Mouse (Mus musculus) erythroblast, embryonic 14.5 days (primary cell): Measurements from ENCODE around the gene Cnn1. TPM values are rescaled to one million over a fixed set of nuclear protein-coding genes. Genes with fewer than 3 reads are reported as not detected.

ENCODE experiments used
- H3K27me3 ChIP-seq: 2 replicates; pipeline ENCODE4 v1.6.1; 2012; ENCODE audit warnings: inconsistent platforms; ENCODE audit not compliant: control insufficient read depth
- H3K36me3 ChIP-seq: 2 replicates; pipeline ENCODE4 v1.6.1; 2012; ENCODE audit warnings: mild to moderate bottlenecking, inconsistent platforms; ENCODE audit not compliant: control insufficient read depth
- H3K4me1 ChIP-seq: 2 replicates; pipeline ENCODE4 v1.6.1; 2012; ENCODE audit warnings: inconsistent platforms; ENCODE audit not compliant: control insufficient read depth
- H3K4me3 ChIP-seq: replicated peaks from 2 replicates; pipeline ENCODE3; 2012; ENCODE audit warnings: moderate library complexity, mild to moderate bottlenecking, inconsistent platforms
- H3K9me3 ChIP-seq: 2 replicates; pipeline ENCODE4 v1.6.1; 2012; ENCODE audit warnings: low read length, inconsistent platforms, mixed read lengths; ENCODE audit not compliant: control insufficient read depth
- GATA1 ChIP-seq: IDR thresholded peaks from 2 replicates; pipeline ENCODE4 v1.6.1; 2012; ENCODE audit warnings: low read length, inconsistent platforms, mixed read lengths
- TAL1 ChIP-seq: IDR thresholded peaks from 3 replicates; pipeline ENCODE4 v1.6.1; 2012; ENCODE audit warnings: low read length, inconsistent platforms, mixed read lengths
- polyA plus RNA-seq: library from polyadenylated mRNA; stranded (reverse); fragments of >175 nt; gene quantifications from 2 replicates; pipeline ENCODE4 v1.2.3, GENCODE M21; 2012

Cnn1 gene
- polyA plus RNA-seq, 1 experiment: not detected

DNA sequence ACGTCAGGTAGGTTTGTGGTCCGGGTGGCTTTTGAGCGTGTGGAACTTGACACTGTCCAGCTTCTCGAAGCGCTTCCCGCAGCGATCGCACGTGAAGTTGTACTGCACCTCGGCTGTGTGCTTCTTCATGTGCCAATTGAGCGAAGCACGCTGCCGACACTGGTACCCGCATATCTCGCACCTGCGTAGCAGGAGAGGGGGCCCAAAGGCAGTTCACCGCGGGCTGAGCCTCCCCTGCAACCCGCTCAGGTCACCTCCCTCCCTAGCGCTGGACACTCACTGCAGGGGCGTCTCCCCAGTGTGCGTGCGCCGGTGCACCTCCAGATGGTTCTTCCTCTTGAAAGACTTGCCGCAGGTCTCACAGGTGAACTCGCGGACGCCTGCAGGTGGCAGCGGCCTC lies 43.3 kb upstream of the Cnn1 start:
- Histone ChIP-seq H3K4me3 (no peak overlapping the region), H3K27me3 (peaks cover 52% of the 10 kb centered on the region), H3K36me3 (peaks cover 38% of the 10 kb centered on the region), H3K9me3 (peaks cover 17% of the 10 kb centered on the region), H3K4me1 (peaks cover 25% of the 10 kb centered on the region)
- TF ChIP-seq GATA1: no peak
- no peak for TF ChIP-seq TAL1

DNA sequence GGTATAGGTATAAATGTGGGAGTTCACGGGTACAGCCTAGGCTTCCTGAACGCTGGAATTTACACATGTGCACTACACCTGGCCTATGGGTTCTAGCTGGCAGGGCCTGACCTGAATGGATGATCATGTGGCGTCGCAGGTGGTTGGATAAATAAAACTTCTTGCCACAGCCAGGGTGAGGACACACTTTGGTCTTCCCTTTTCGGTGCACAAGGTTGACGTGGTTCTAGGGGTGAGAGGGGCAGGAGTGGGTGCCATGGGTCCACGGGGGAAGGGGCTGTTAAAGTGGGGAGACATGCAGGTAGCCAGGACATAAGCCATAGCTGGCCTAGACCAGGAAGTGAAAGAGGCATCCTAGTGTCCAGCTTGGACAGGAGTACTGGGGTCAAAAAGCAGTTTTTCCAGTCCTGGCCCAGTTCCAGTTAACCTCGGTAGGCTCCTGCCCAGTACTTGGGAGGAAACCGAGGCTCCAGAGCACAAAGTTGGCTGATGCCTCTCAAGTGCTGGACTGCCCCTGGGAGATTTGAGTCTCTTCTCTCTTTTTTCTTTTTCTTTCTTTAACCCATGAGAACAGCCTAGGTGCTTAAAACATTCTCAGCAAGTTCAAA lies 42.6 kb upstream of the Cnn1 start:
- TF ChIP-seq GATA1: no peak
- no peak for TF ChIP-seq TAL1
- H3K27me3 ChIP-seq: peaks cover 45% of the 10 kb centered on the region
- peaks cover 44% of the 10 kb centered on the region for H3K36me3 ChIP-seq

DNA sequence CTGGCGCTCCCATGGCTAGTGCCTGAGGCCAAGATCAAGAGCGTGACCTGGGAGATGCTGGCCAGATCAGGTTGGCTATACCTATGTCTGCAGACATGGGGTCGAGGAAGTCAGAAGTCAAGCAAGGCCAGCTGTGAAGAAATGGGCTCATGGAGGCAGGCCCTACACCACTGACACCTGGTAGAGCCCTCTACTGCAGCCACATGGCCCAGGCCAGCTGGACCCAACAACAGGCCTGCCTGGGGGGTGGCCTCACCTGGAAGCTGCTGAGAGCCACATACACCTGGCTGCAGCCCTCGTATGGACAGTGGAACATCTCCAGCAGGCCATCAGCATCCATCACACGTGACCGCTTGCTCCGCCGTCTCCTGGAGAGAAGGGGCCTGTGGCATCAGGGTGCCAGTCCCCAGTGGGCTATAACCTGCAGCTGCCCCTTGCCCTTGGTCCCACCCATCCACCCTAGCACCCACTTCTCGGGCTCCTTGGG lies 41.9 kb upstream of the Cnn1 start:
- H3K9me3 ChIP-seq: peaks cover 5% of the 10 kb centered on the region; the same call in 1 of the 2 replicates
- H3K36me3 ChIP-seq: peaks cover 49% of the 10 kb centered on the region
- TF ChIP-seq GATA1 (no peak), TAL1 (no peak)
- peaks cover 12% of the 10 kb centered on the region for H3K4me1 ChIP-seq
- no peak overlapping the region for H3K4me3 ChIP-seq
- H3K27me3 ChIP-seq: peaks cover 39% of the 10 kb centered on the region

More for the DNA sequence above, 42.6 kb upstream of the Cnn1 start:
- Histone ChIP-seq H3K4me1 (peaks cover 18% of the 10 kb centered on the region), H3K4me3 (no peak overlapping the region), H3K9me3 (peaks cover 10% of the 10 kb centered on the region; the same call in 1 of the 2 replicates)

DNA sequence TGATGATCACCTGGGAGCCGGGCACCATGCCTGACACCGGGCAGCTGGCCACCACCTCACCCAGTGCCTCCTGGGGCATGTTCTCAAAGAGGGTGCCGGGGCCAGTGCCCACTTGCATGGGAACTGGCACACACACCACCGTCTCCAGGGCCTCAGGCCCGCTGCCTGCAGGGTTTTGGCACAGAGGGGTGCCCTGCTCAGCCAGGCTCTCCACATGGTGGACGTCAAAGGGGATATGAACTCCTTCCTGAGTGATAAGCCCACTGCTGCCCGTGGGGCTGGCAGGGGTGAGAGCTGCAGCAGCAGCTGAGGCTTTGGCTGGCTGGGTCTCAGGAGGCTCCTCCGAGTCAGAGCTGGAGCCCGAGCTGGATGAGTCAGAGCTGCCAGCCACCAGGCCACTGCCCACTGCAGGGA lies 41.0 kb upstream of the Cnn1 start:
- peaks cover 29% of the 10 kb centered on the region for H3K27me3 ChIP-seq

DNA sequence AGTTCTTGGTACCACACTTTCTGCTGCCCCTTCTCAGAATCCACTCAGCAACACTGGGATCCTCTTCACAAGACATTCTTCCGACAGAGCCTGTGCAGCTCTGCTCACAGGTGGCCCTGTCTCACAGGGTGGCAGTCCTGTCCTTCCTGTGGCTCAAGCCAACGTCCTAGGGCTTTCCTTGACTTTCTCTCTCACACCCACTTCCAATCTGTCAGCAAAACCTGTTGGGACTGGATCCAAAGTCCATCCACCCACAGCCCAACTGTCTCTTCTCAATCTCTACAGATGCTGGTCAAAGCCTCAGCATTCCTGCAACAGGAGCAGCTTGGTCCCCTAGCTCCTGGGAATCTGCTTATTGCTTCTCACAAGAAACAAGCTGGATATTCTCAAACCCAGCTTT lies 37.7 kb upstream of the Cnn1 start:
- Histone ChIP-seq H3K4me3 (no peak overlapping the region), H3K4me1 (peaks cover 5% of the 10 kb centered on the region; the same call in 1 of the 2 replicates), H3K27me3 (no peaks in the 10 kb centered on the region), H3K36me3 (peaks cover 87% of the 10 kb centered on the region), H3K9me3 (no peaks in the 10 kb centered on the region)
- TF ChIP-seq TAL1: no peak
- TF ChIP-seq GATA1: no peak

More for the DNA sequence above, 41.0 kb upstream of the Cnn1 start:
- no peak for TF ChIP-seq GATA1
- no peak for TF ChIP-seq TAL1
- Histone ChIP-seq H3K36me3 (peaks cover 58% of the 10 kb centered on the region), H3K9me3 (peaks cover 2% of the 10 kb centered on the region; the same call in 1 of the 2 replicates), H3K4me1 (peaks cover 12% of the 10 kb centered on the region), H3K4me3 (no peak overlapping the region)

DNA sequence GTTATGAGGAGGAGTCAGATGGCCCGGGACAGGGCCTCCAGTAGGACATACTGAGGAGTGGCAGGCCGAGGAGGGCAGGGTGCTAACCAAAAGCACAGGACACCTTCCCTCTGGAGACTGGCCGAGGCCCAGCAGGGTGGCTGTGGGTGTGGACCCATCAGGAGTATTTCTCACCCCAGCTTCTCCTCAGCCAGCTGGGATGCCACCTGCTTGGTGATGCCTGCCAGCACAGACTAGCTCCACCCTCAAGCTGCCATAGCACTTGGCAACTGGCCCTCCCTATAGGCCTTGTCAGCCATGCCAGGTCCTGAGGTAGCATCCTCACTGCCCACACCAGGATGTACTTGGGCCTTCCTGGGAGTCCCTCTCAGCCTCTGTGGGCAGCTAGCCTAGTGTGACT lies 34.7 kb upstream of the Cnn1 start:
- Histone ChIP-seq H3K9me3 (no peaks in the 10 kb centered on the region), H3K27me3 (no peaks in the 10 kb centered on the region), H3K36me3 (peaks cover 87% of the 10 kb centered on the region), H3K4me1 (peaks cover 8% of the 10 kb centered on the region), H3K4me3 (no peak overlapping the region)
- TF ChIP-seq TAL1 (no peak), GATA1 (no peak)

DNA sequence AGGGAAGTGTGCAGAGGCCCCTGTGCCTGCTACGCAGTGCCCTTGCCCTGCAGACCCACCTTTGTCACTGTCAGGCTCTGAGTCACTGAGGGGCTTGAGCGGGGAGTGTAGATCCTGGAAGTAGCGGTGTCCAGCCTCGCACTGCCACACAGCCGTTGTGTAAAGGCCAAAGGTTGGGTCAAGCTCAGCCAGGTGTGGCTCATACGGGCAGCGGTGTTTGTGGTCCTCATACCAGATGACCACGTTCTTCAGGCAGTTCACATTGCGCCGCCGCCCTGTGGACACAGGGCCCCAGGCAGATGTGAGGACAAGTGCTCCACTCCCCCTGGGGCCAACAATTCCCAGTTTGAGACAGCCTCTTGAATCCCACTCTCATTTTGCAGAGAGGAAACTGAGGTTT lies 33.4 kb upstream of the Cnn1 start:
- TF ChIP-seq TAL1: no peak
- no peak for TF ChIP-seq GATA1
- H3K36me3 ChIP-seq: peaks cover 83% of the 10 kb centered on the region
- H3K4me3 ChIP-seq: no peak overlapping the region

DNA sequence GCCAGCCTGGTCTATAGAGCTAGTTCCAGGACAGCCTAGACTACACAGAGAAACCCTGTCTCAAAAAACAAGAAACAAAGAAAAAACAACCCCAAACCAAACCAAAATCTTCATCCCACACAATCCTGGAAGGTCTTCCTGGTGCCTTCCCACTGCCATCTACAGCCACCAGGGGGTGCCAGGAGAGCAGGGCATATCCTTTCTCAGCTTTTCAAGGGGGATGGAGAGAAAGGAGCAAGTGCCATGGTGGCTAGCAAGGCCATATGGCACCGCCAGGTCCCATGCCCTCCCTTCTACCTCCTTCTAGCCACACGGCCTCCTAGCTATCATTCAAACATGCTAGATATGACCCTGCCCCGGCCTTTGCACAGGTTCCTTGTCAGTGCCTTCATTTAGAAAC lies 32.6 kb upstream of the Cnn1 start:
- TF ChIP-seq GATA1 (no peak), TAL1 (no peak)
- peaks cover 77% of the 10 kb centered on the region for H3K36me3 ChIP-seq
- H3K4me3 ChIP-seq: no peak overlapping the region
- no peaks in the 10 kb centered on the region for H3K9me3 ChIP-seq
- H3K27me3 ChIP-seq: no peaks in the 10 kb centered on the region
- H3K4me1 ChIP-seq: peaks cover 22% of the 10 kb centered on the region

More for the DNA sequence above, 33.4 kb upstream of the Cnn1 start:
- no peaks in the 10 kb centered on the region for H3K9me3 ChIP-seq
- H3K27me3 ChIP-seq: no peaks in the 10 kb centered on the region
- H3K4me1 ChIP-seq: peaks cover 20% of the 10 kb centered on the region

DNA sequence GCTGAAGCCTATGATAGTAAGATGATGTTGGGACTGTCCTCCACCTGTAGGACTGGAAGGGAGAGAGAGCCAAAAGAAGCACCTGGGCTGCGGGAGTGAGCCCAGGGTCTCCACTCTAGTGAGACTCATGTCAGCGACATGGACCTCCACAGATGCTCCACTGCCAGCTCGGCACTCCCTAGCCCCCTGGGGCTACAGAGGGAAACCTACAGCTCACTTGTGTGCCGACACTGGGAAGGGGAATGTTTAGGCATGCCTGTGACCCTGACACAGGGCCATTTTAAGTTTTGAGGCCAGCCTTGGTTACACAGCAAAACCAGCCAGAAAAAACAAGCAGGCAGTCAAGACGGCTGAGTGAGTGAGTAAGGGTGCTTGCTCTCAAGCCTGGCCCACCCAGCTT lies 31.8 kb upstream of the Cnn1 start:
- Histone ChIP-seq H3K4me1 (peaks cover 26% of the 10 kb centered on the region), H3K36me3 (peaks cover 72% of the 10 kb centered on the region), H3K27me3 (no peaks in the 10 kb centered on the region), H3K9me3 (no peaks in the 10 kb centered on the region), H3K4me3 (no peak overlapping the region)
- TF ChIP-seq GATA1: no peak
- no peak for TF ChIP-seq TAL1
